Comparison of ENCODE assay signal across 8 mouse cellular contexts in genomic region chr16:90142574-90143415, GRCm38 (mm10). TPM values are rescaled to one million over a fixed set of nuclear protein-coding genes. Genes with fewer than 3 reads are reported as not detected.
A peak's percentile ranks its signal among the peaks of the same experiment; 100 is the strongest.
DNase-seq lines count a peak whose midpoint lies in the region; ATAC-seq lines count a peak whose summit lies in the region.

No protein-coding gene starts in this region.

- peak overlapping the region; percentile 84 for H3K9ac ChIP-seq in forebrain, embryonic 12.5 days
- H3K9ac ChIP-seq in hindbrain, embryonic 15.5 days = peak overlapping the region; percentile 76

- H3K27me3 ChIP-seq in forebrain, embryonic 12.5 days = no peaks in the 10 kb centered on the region
- no peaks in the 10 kb centered on the region for H3K27me3 ChIP-seq in hindbrain, embryonic 15.5 days

- DNase-seq in MEL-GATA-1-ER (ENCODE audit: extremely low read depth, low read depth) = peak; percentile 27
- peak; percentile 29 for DNase-seq in c-Kit-positive CD71-positive TER-119-negative erythroid progenitor cells, embryonic 14.5 days (ENCODE audit: low read depth)
- peak; percentile 26 to 42 for DNase-seq in left cerebral cortex, adult 18-20 months (ENCODE audit: low spot score in 2 of 2)
- peak; percentile 36 to 42 for DNase-seq in lung, postnatal 4 days
- DNase-seq in right cerebral cortex, postnatal 25 days = peak; percentile 63

- H3K27ac ChIP-seq in forebrain, embryonic 12.5 days = peak overlapping the region; percentile 93
- peak overlapping the region; percentile 88 for H3K27ac ChIP-seq in hindbrain, embryonic 15.5 days (replicated peaks)

- peak overlapping the region; percentile 72 for H3K4me3 ChIP-seq in forebrain, embryonic 12.5 days (replicated peaks)
- peak overlapping the region; percentile 62 for H3K4me3 ChIP-seq in hindbrain, embryonic 15.5 days

- under 1% methylated on average over 57 of the region's 57 CpGs for WGBS in forebrain, embryonic 12.5 days
- WGBS in hindbrain, embryonic 15.5 days = under 1% methylated on average over 57 of the region's 57 CpGs

- H3K4me1 ChIP-seq in forebrain, embryonic 12.5 days = peaks cover 40% of the 10 kb centered on the region
- H3K4me1 ChIP-seq in hindbrain, embryonic 15.5 days (replicated peaks) = peaks cover 36% of the 10 kb centered on the region

- peak; percentile 10 for ATAC-seq in forebrain, embryonic 12.5 days (ENCODE audit: low FRiP score)
- ATAC-seq in hindbrain, embryonic 15.5 days (ENCODE audit: low FRiP score, low read depth) = peak; percentile 32
- ATAC-seq in activated CD4-positive, CD25-positive, alpha-beta regulatory T cell, adult 4 months = no peak

- H3K4me2 ChIP-seq in forebrain, embryonic 12.5 days = peak overlapping the region; percentile 90
- H3K4me2 ChIP-seq in hindbrain, embryonic 15.5 days = peak overlapping the region; percentile 69

- peaks cover 5% of the 10 kb centered on the region; the same call in 1 of the 2 replicates for H3K36me3 ChIP-seq in forebrain, embryonic 12.5 days (replicated peaks)
- no peaks in the 10 kb centered on the region for H3K36me3 ChIP-seq in hindbrain, embryonic 15.5 days

- H3K9me3 ChIP-seq in forebrain, embryonic 12.5 days = no peaks in the 10 kb centered on the region
- no peaks in the 10 kb centered on the region for H3K9me3 ChIP-seq in hindbrain, embryonic 15.5 days

RNA-seq across cellular contexts. Expression of gene Tiam1, which starts 0.8 kb away (rescaled TPM):
- 24.7 and 31.5 TPM in 2 replicates for polyA plus RNA-seq in forebrain, embryonic 12.5 days (2016; fragmentation: Nextera tagmentation; extraction: Ambion mirVana)
- polyA plus RNA-seq in hindbrain, embryonic 15.5 days (2015; fragmentation: Nextera tagmentation; extraction: Ambion mirVana) = 23.8 and 27.3 TPM in 2 replicates
- total RNA-seq in left cerebral cortex, adult 18-20 months (2021) = 100 to 1,000 TPM; 113 to 114 TPM
- polyA plus RNA-seq in activated CD4-positive, CD25-positive, alpha-beta regulatory T cell, adult 4 months (2017; shearing (Covaris generic)) = 10 to 100 TPM; 49.7 to 53.9 TPM
